Mouse (Mus musculus): Measurements from ENCODE around the gene Midn. TPM values are rescaled to one million over a fixed set of nuclear protein-coding genes. Genes with fewer than 3 reads are reported as not detected.
A peak's percentile ranks its signal among the peaks of the same experiment; 100 is the strongest.

Gene Midn
- polyA plus RNA-seq, 1 experiment from 2014 or later, result 39.8 TPM

- Histone ChIP-seq H3K4me3 (ENCODE audit: low read depth, low read length) (no peak overlapping the region), H3K4me2 (ENCODE audit: low read depth, low read length) (no peak overlapping the region; the same call in 1 of the 2 replicates), H3K9ac (replicated peaks; ENCODE audit: low read depth, low read length) (no peak overlapping the region), H3K4me1 (ENCODE audit: control insufficient read depth, insufficient read depth, low read length) (peaks cover 22% of the 10 kb centered on the region), H3K9me3 (ENCODE audit: control insufficient read depth, low read length) (no peaks in the 10 kb centered on the region), H3K27me3 (ENCODE audit: control insufficient read depth, insufficient read depth, low read length) (no peaks in the 10 kb centered on the region), H3K36me3 (ENCODE audit: control insufficient read depth, insufficient read depth, low read length) (peaks cover 29% of the 10 kb centered on the region; the same call in 1 of the 2 replicates), H3K27ac (ENCODE audit: low read depth, low read length) (no peak overlapping the region)
- ATAC-seq (ENCODE audit: low read depth), result no peak
- WGBS, result 89% methylated on average over 6 of the region's 6 CpGs
Observed at GRCm38 (mm10) chr10:80145896-80146295, 2.2 kb upstream of the Midn start.

GRCm38 (mm10) chr10:80146568-80147011 is 1.5 kb upstream of the Midn start:
- Histone ChIP-seq H3K4me1 (ENCODE audit: control insufficient read depth, insufficient read depth, low read length) (peaks cover 20% of the 10 kb centered on the region), H3K27ac (ENCODE audit: low read depth, low read length) (no peak overlapping the region), H3K9me3 (ENCODE audit: control insufficient read depth, low read length) (no peaks in the 10 kb centered on the region), H3K4me2 (ENCODE audit: low read depth, low read length) (no peak overlapping the region), H3K27me3 (ENCODE audit: control insufficient read depth, insufficient read depth, low read length) (no peaks in the 10 kb centered on the region), H3K9ac (replicated peaks; ENCODE audit: low read depth, low read length) (no peak overlapping the region), H3K36me3 (ENCODE audit: control insufficient read depth, insufficient read depth, low read length) (peaks cover 31% of the 10 kb centered on the region; the same call in 1 of the 2 replicates), H3K4me3 (ENCODE audit: low read depth, low read length) (no peak overlapping the region)
- ATAC-seq (ENCODE audit: low read depth), result no peak
- WGBS, result 80% methylated on average over 4 of the region's 4 CpGs

- H3K27ac ChIP-seq (ENCODE audit: low read depth, low read length), result peak overlapping the region; percentile 100
- no peak for ATAC-seq (ENCODE audit: low read depth)
- peak overlapping the region; percentile 98; the same call in 1 of the 2 replicates for H3K4me2 ChIP-seq (ENCODE audit: low read depth, low read length)
- 77% methylated on average over 5 of the region's 5 CpGs for WGBS
- H3K27me3 ChIP-seq (ENCODE audit: control insufficient read depth, insufficient read depth, low read length), result no peaks in the 10 kb centered on the region
- H3K4me3 ChIP-seq (ENCODE audit: low read depth, low read length), result peak overlapping the region; percentile 99
- peaks cover 37% of the 10 kb centered on the region; the same call in 1 of the 2 replicates for H3K36me3 ChIP-seq (ENCODE audit: control insufficient read depth, insufficient read depth, low read length)
- peak overlapping the region; percentile 100 for H3K9ac ChIP-seq (replicated peaks; ENCODE audit: low read depth, low read length)
- peaks cover 26% of the 10 kb centered on the region for H3K4me1 ChIP-seq (ENCODE audit: control insufficient read depth, insufficient read depth, low read length)
- no peaks in the 10 kb centered on the region for H3K9me3 ChIP-seq (ENCODE audit: control insufficient read depth, low read length)
Observed at GRCm38 (mm10) chr10:80147146-80147718, 840 bp upstream of the Midn start.

GRCm38 (mm10) chr10:80148610-80149290 is 678 bp downstream of the Midn start:
- peak overlapping the region; percentile 99 for H3K4me3 ChIP-seq (ENCODE audit: low read depth, low read length)
- no peaks in the 10 kb centered on the region for H3K27me3 ChIP-seq (ENCODE audit: control insufficient read depth, insufficient read depth, low read length)
- no peaks in the 10 kb centered on the region for H3K9me3 ChIP-seq (ENCODE audit: control insufficient read depth, low read length)
- peak; percentile 44 for ATAC-seq (ENCODE audit: low read depth)
- peaks cover 48% of the 10 kb centered on the region for H3K36me3 ChIP-seq (ENCODE audit: control insufficient read depth, insufficient read depth, low read length)
- H3K9ac ChIP-seq (replicated peaks; ENCODE audit: low read depth, low read length), result peak overlapping the region; percentile 100
- peak overlapping the region; percentile 98 for H3K4me2 ChIP-seq (ENCODE audit: low read depth, low read length)
- H3K4me1 ChIP-seq (ENCODE audit: control insufficient read depth, insufficient read depth, low read length), result peaks cover 32% of the 10 kb centered on the region
- WGBS, result under 1% methylated on average over 56 of the region's 57 CpGs
- H3K27ac ChIP-seq (ENCODE audit: low read depth, low read length), result peak overlapping the region; percentile 100

- Histone ChIP-seq H3K9ac (replicated peaks; ENCODE audit: low read depth, low read length) (peak overlapping the region; percentile 100), H3K27me3 (ENCODE audit: control insufficient read depth, insufficient read depth, low read length) (no peaks in the 10 kb centered on the region), H3K4me3 (ENCODE audit: low read depth, low read length) (peak overlapping the region; percentile 99), H3K9me3 (ENCODE audit: control insufficient read depth, low read length) (no peaks in the 10 kb centered on the region), H3K36me3 (ENCODE audit: control insufficient read depth, insufficient read depth, low read length) (peaks cover 48% of the 10 kb centered on the region), H3K4me1 (ENCODE audit: control insufficient read depth, insufficient read depth, low read length) (peaks cover 40% of the 10 kb centered on the region), H3K27ac (ENCODE audit: low read depth, low read length) (peak overlapping the region; percentile 100), H3K4me2 (ENCODE audit: low read depth, low read length) (peak overlapping the region; percentile 98)
- under 1% methylated on average over 84 of the region's 88 CpGs for whole genome bisulfite sequencing
- peak; percentile 86 for ATAC-seq (ENCODE audit: low read depth)
Observed at GRCm38 (mm10) chr10:80149291-80150225, 1.5 kb downstream of the Midn start.

GRCm38 (mm10) chr10:80150226-80151210 is 2.4 kb downstream of the Midn start:
- Histone ChIP-seq H3K9ac (replicated peaks; ENCODE audit: low read depth, low read length) (peak overlapping the region; percentile 100), H3K27ac (ENCODE audit: low read depth, low read length) (peak overlapping the region; percentile 100), H3K36me3 (ENCODE audit: control insufficient read depth, insufficient read depth, low read length) (peaks cover 49% of the 10 kb centered on the region), H3K4me3 (ENCODE audit: low read depth, low read length) (peak overlapping the region; percentile 99), H3K4me1 (ENCODE audit: control insufficient read depth, insufficient read depth, low read length) (peaks cover 40% of the 10 kb centered on the region), H3K4me2 (ENCODE audit: low read depth, low read length) (peak overlapping the region; percentile 98), H3K9me3 (ENCODE audit: control insufficient read depth, low read length) (no peaks in the 10 kb centered on the region), H3K27me3 (ENCODE audit: control insufficient read depth, insufficient read depth, low read length) (no peaks in the 10 kb centered on the region)
- WGBS, result under 1% methylated on average over 54 of the region's 71 CpGs
- ATAC-seq (ENCODE audit: low read depth), result peak; percentile 2; the same call in 1 of the 2 replicates

- Histone ChIP-seq H3K9ac (replicated peaks; ENCODE audit: low read depth, low read length) (peak overlapping the region; percentile 100), H3K4me3 (ENCODE audit: low read depth, low read length) (peak overlapping the region; percentile 99), H3K36me3 (ENCODE audit: control insufficient read depth, insufficient read depth, low read length) (peaks cover 48% of the 10 kb centered on the region), H3K9me3 (ENCODE audit: control insufficient read depth, low read length) (no peaks in the 10 kb centered on the region), H3K4me2 (ENCODE audit: low read depth, low read length) (peak overlapping the region; percentile 98), H3K27ac (ENCODE audit: low read depth, low read length) (peak overlapping the region; percentile 100), H3K4me1 (ENCODE audit: control insufficient read depth, insufficient read depth, low read length) (peaks cover 37% of the 10 kb centered on the region), H3K27me3 (ENCODE audit: control insufficient read depth, insufficient read depth, low read length) (no peaks in the 10 kb centered on the region)
- ATAC-seq (ENCODE audit: low read depth), result no peak
- WGBS, result under 1% methylated on average over 25 of the region's 26 CpGs
Observed at GRCm38 (mm10) chr10:80151211-80152034, 3.4 kb downstream of the Midn start.

Data from neural tube, embryonic 14.5 days (tissue).